Mouse (Mus musculus) B cell, adult 2 months (primary cell): ENCODE measurements around the gene Nt5dc3.

ENCODE experiments used
- DNase-seq, 2 experiments: peaks; one replicate each; pipeline ENCODE4 v3.0.0; 2022

The Nt5dc3 gene

GRCm38 (mm10) chr10:86778398-86779116 is at the start of gene Nt5dc3:
Gene Nt5dc3, plus strand, starts transcription at chr10:86779005.
- peak; percentile 97 to 98 for DNase-seq

- DNase-seq: peak; percentile 88 to 89
Measured at GRCm38 (mm10) chr10:86730823-86731499, 47.8 kb upstream of the Nt5dc3 start.

GRCm38 (mm10) chr10:86731500-86731863 is 47.3 kb upstream of the Nt5dc3 start:
- DNase-seq: no peak

GRCm38 (mm10) chr10:86735036-86735435 is 43.8 kb upstream of the Nt5dc3 start:
- peak in 1 of 2 experiments; percentile 19 for DNase-seq

- DNase-seq: no peak
Measured at GRCm38 (mm10) chr10:86742918-86743317, 35.9 kb upstream of the Nt5dc3 start.

- DNase-seq: no peak
Measured at GRCm38 (mm10) chr10:86744306-86744705, 34.5 kb upstream of the Nt5dc3 start.

- no peak for DNase-seq
Measured at GRCm38 (mm10) chr10:86755816-86756502, 22.8 kb upstream of the Nt5dc3 start.

- DNase-seq: no peak
Measured at GRCm38 (mm10) chr10:86757724-86758123, 21.1 kb upstream of the Nt5dc3 start.

GRCm38 (mm10) chr10:86758211-86758610 is 20.6 kb upstream of the Nt5dc3 start:
- DNase-seq: no peak

- DNase-seq: no peak
Measured at GRCm38 (mm10) chr10:86761236-86761635, 17.6 kb upstream of the Nt5dc3 start.

- DNase-seq: no peak
Measured at GRCm38 (mm10) chr10:86761722-86762383, 17.0 kb upstream of the Nt5dc3 start.

GRCm38 (mm10) chr10:86762384-86762730 is 16.4 kb upstream of the Nt5dc3 start:
- no peak for DNase-seq

- DNase-seq: no peak
Measured at GRCm38 (mm10) chr10:86763672-86764071, 15.1 kb upstream of the Nt5dc3 start, which contains the start of gene Gm49358. Gene Gm49358, plus strand, starts transcription at chr10:86763972.

- no peak for DNase-seq
Measured at GRCm38 (mm10) chr10:86765344-86765966, 13.3 kb upstream of the Nt5dc3 start.

- no peak for DNase-seq
Measured at GRCm38 (mm10) chr10:86769216-86769615, 9.6 kb upstream of the Nt5dc3 start.

GRCm38 (mm10) chr10:86769797-86770196 is 9.0 kb upstream of the Nt5dc3 start:
- no peak for DNase-seq

- DNase-seq: no peak
Measured at GRCm38 (mm10) chr10:86771701-86772100, 7.1 kb upstream of the Nt5dc3 start.

- no peak for DNase-seq
Measured at GRCm38 (mm10) chr10:86772231-86772631, 6.6 kb upstream of the Nt5dc3 start.

- no peak for DNase-seq
Measured at GRCm38 (mm10) chr10:86773360-86773759, 5.4 kb upstream of the Nt5dc3 start.

GRCm38 (mm10) chr10:86776281-86776680 is 2.5 kb upstream of the Nt5dc3 start:
- no peak for DNase-seq

GRCm38 (mm10) chr10:86777614-86778319 is 1.0 kb upstream of the Nt5dc3 start:
- no peak for DNase-seq

GRCm38 (mm10) chr10:86779117-86779755 is 431 bp downstream of the Nt5dc3 start:
- DNase-seq: peak; percentile 44 to 51
